In the genomic region with DNA sequence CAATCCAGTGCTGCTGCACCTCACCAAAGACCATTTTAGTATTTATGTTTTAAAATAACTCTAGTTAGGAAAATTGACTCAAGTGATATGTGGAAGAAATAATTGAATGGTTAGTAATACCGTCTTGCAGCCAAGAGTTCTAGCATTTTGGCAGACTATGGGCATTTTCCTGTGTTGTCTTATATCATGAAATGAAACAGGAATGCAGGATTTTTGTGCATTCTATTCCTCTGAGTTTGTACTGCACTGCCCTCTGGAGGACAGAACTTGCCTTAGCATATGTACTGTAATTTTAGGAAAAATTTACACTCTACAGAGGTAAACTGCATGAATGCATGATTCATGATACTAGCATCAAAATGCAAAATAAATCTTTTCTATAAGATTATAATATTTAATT, we compare ENCODE assay signal across 8 mouse cellular contexts.
A peak's percentile ranks its signal among the peaks of the same experiment; 100 is the strongest.
DNase-seq lines count a peak whose midpoint lies in the region; ATAC-seq and TF ChIP-seq lines count a peak whose summit lies in the region.

No protein-coding gene starts in this region.

- no peaks in the 10 kb centered on the region for H3K9me3 ChIP-seq in hindbrain, embryonic 13.5 days
- no peaks in the 10 kb centered on the region for H3K9me3 ChIP-seq in hindbrain, embryonic 10.5 days
- no peaks in the 10 kb centered on the region for H3K9me3 ChIP-seq in hindbrain, postnatal 0 days (ENCODE audit: low read length)
- H3K9me3 ChIP-seq in limb, embryonic 13.5 days = no peaks in the 10 kb centered on the region

- no peaks in the 10 kb centered on the region for H3K27me3 ChIP-seq in hindbrain, embryonic 13.5 days
- no peaks in the 10 kb centered on the region for H3K27me3 ChIP-seq in hindbrain, embryonic 10.5 days (ENCODE audit: insufficient read depth, poor library complexity, severe bottlenecking)
- no peaks in the 10 kb centered on the region for H3K27me3 ChIP-seq in hindbrain, postnatal 0 days (ENCODE audit: insufficient read depth, low read length)
- no peaks in the 10 kb centered on the region for H3K27me3 ChIP-seq in limb, embryonic 13.5 days

- H3K4me2 ChIP-seq in hindbrain, embryonic 13.5 days = no peak overlapping the region
- H3K4me2 ChIP-seq in hindbrain, postnatal 0 days (ENCODE audit: low read depth, low read length) = no peak overlapping the region
- H3K4me2 ChIP-seq in limb, embryonic 13.5 days (replicated peaks) = no peak overlapping the region

- 76% methylated on average over 1 of the region's 1 CpGs for WGBS in hindbrain, embryonic 13.5 days
- 77% methylated on average over 1 of the region's 1 CpGs for WGBS in hindbrain, embryonic 10.5 days
- 20% methylated on average over 1 of the region's 1 CpGs for WGBS in hindbrain, postnatal 0 days
- WGBS in limb, embryonic 13.5 days = 60% methylated on average over 1 of the region's 1 CpGs

- peak; percentile 85 for TF ChIP-seq CTCF in hindbrain, postnatal 0 days (IDR thresholded peaks at IDR 0.05; ENCODE audit: low read depth)

- no peak overlapping the region for H3K27ac ChIP-seq in hindbrain, embryonic 13.5 days
- H3K27ac ChIP-seq in hindbrain, embryonic 10.5 days = no peak overlapping the region
- H3K27ac ChIP-seq in hindbrain, postnatal 0 days = no peak overlapping the region
- no peak overlapping the region for H3K27ac ChIP-seq in limb, embryonic 13.5 days

- peak; percentile 52; the same call in 1 of the 2 replicates for ATAC-seq in hindbrain, embryonic 13.5 days (ENCODE audit: low FRiP score)
- ATAC-seq in hindbrain, postnatal 0 days = peak; percentile 74; the same call in 1 of the 2 replicates
- ATAC-seq in limb, embryonic 13.5 days (ENCODE audit: low FRiP score, low read depth) = peak; percentile 36; the same call in 1 of the 2 replicates

- H3K9ac ChIP-seq in hindbrain, embryonic 13.5 days = no peak overlapping the region
- no peak overlapping the region for H3K9ac ChIP-seq in hindbrain, postnatal 0 days (replicated peaks; ENCODE audit: low read length)
- H3K9ac ChIP-seq in limb, embryonic 13.5 days = no peak overlapping the region

- no peak for DNase-seq in hindbrain, embryonic 10.5 days (ENCODE audit: low spot score)
- peak; percentile 74 for DNase-seq in Muller cell, postnatal 12 days (ENCODE audit: inconsistent ontology term)
- DNase-seq in cerebellum, postnatal 14 days = peak; percentile 76 to 79
- peak; percentile 89 for DNase-seq in hindbrain, postnatal 0 days (ENCODE audit: low spot score)
- peak; percentile 11 for DNase-seq in right cerebral cortex, postnatal 25 days
- no peak for DNase-seq in urinary bladder, adult 18-20 months (ENCODE audit: low spot score in 2 of 2)

- no peaks in the 10 kb centered on the region for H3K4me1 ChIP-seq in hindbrain, embryonic 13.5 days (replicated peaks)
- H3K4me1 ChIP-seq in hindbrain, embryonic 10.5 days (replicated peaks) = no peaks in the 10 kb centered on the region
- no peaks in the 10 kb centered on the region for H3K4me1 ChIP-seq in hindbrain, postnatal 0 days (ENCODE audit: insufficient read depth, low read length)
- H3K4me1 ChIP-seq in limb, embryonic 13.5 days = no peaks in the 10 kb centered on the region

- H3K36me3 ChIP-seq in hindbrain, embryonic 13.5 days = no peaks in the 10 kb centered on the region
- H3K36me3 ChIP-seq in hindbrain, embryonic 10.5 days = no peaks in the 10 kb centered on the region
- H3K36me3 ChIP-seq in hindbrain, postnatal 0 days (ENCODE audit: insufficient read depth, low read length) = no peaks in the 10 kb centered on the region
- no peaks in the 10 kb centered on the region for H3K36me3 ChIP-seq in limb, embryonic 13.5 days

- no peak overlapping the region for H3K4me3 ChIP-seq in hindbrain, embryonic 13.5 days
- no peak overlapping the region for H3K4me3 ChIP-seq in hindbrain, embryonic 10.5 days
- H3K4me3 ChIP-seq in hindbrain, postnatal 0 days (ENCODE audit: low read length) = no peak overlapping the region
- H3K4me3 ChIP-seq in limb, embryonic 13.5 days = no peak overlapping the region

Comparison
In these comparisons a context has a peak if more than half of its experiments do, and no peak if none do; other contexts are left out.
1. DNase-seq: peak in Muller cell, postnatal 12 days (single experiment), cerebellum, postnatal 14 days (2 of 2), hindbrain, postnatal 0 days (single experiment) and right cerebral cortex, postnatal 25 days (single experiment); none in hindbrain, embryonic 10.5 days (single experiment) and urinary bladder, adult 18-20 months (0 of 2).
2. Peak in every context shown above with its lines, with median percentiles within 50 percentile points of each other: ATAC-seq.